Mouse (Mus musculus) CD4-positive naive resting alpha-beta T cell, adult 76 days (primary cell): ENCODE results near the gene March6. TPM values are rescaled to one million over a fixed set of nuclear protein-coding genes. Genes with fewer than 3 reads are reported as not detected.

Experiments used
- total RNA-seq: library from RNA; stranded (reverse); gene quantifications from one replicate; pipeline ENCODE4 v1.2.4, GENCODE M21; 2023

Gene March6
- 77.4 TPM for total RNA-seq

GRCm38 (mm10) chr15:31530659-31531445 is at the start of gene March6:
Gene March6 (minus strand): TSS chr15:31531053.

GRCm38 (mm10) chr15:31565184-31565583 is 34.3 kb upstream of the March6 start, which contains the start of gene Cmbl:
Gene Cmbl (plus strand): TSS chr15:31565389.

GRCm38 (mm10) chr15:31453098-31453916 is 77.5 kb downstream of the March6 start, which contains the start of gene Ropn1l:
Gene Ropn1l (minus strand): TSS chr15:31453737.

Other genes with a start within 250 kb of the March6 start
- gene Ankrd33b, start 163.3 kb downstream of the March6 start, total RNA-seq, result 3.4 TPM
- 3.1 TPM for gene Ropn1l, start 77.3 kb downstream of the March6 start, total RNA-seq
- gene Cmbl, start 34.3 kb upstream of the March6 start, total RNA-seq, result not detected
- 250 TPM for gene Cct5, start 70.8 kb upstream of the March6 start, total RNA-seq
- 14.7 TPM for gene Fam173b, start 70.8 kb upstream of the March6 start, total RNA-seq